ENCODE assay signal across 14 mouse cellular contexts in the genomic region with DNA sequence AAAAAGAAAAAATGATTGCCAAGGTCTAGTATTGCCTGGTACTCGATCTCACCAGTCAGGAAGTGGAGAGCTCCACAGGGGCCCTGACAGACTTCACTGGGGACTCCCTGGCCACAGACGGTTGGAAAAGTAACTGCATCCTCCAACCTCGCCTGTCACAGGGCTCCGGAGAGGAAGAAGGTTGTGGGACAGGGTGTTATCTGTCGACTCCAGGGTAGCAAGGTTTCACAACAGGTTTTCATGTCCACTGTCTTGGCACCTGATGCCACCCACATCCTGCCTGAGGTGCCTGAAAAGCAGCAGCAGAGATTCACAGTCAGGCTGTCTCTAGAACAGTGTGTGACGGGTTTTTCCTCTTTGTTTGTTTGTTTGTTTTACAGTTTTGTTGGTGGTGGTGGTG. TPM values are rescaled to one million over a fixed set of nuclear protein-coding genes. Genes with fewer than 3 reads are reported as not detected.
DNase-seq lines count a peak whose midpoint lies in the region; ATAC-seq and TF ChIP-seq lines count a peak whose summit lies in the region.
"Had no signal": no experiment of that assay in that cellular context is flagged by ENCODE, and none has a peak within 500 bp of the region (broad histone marks: within the 10 kb centered on the region; RNA-seq: fewer than 3 reads in every experiment).

No protein-coding gene starts in this region.

- no peak overlapping the region for H3K4me2 ChIP-seq in embryonic facial prominence, embryonic 14.5 days (ENCODE audit: low read depth, low read length)
- H3K4me2 ChIP-seq in liver, postnatal 0 days (ENCODE audit: low read depth, low read length) = peak overlapping the region; percentile 43; the same call in 1 of the 2 replicates
- H3K4me2 ChIP-seq: limb, embryonic 15.5 days; midbrain, embryonic 11.5 days; neural tube, embryonic 13.5 days had no signal

- DNase-seq in embryonic facial prominence, embryonic 14.5 days (ENCODE audit: low spot score) = no peak
- DNase-seq in embryonic facial prominence, embryonic 10.5 days (ENCODE audit: low spot score) = no peak
- peak; percentile 58 for DNase-seq in thymus, adult 2 months
- no peak for DNase-seq in thymus, postnatal 10 days (ENCODE audit: low spot score in 2 of 2)
- DNase-seq in liver, postnatal 0 days = peak; percentile 34
- peak; percentile 56 for DNase-seq in thymus, postnatal 4 days
- DNase-seq in left cerebral cortex, adult 18-20 months (ENCODE audit: low spot score in 2 of 2) = no peak
- DNase-seq: cerebellum, postnatal 36 days had no signal

- H3K27ac ChIP-seq in embryonic facial prominence, embryonic 14.5 days (replicated peaks; ENCODE audit: low read depth, low read length) = no peak overlapping the region
- no peak overlapping the region for H3K27ac ChIP-seq in embryonic facial prominence, embryonic 10.5 days (replicated peaks)
- no peak overlapping the region for H3K27ac ChIP-seq in thymus, adult 2 months (ENCODE audit: control insufficient read depth, insufficient read depth, low read length)
- H3K27ac ChIP-seq in liver, postnatal 0 days (ENCODE audit: low read depth) = no peak overlapping the region
- H3K27ac ChIP-seq: hindbrain, postnatal 0 days; limb, embryonic 15.5 days; neural tube, embryonic 13.5 days had no signal

- TF ChIP-seq CTCF in thymus, adult 2 months (IDR thresholded peaks at IDR 0.05; ENCODE audit: borderline replicate concordance, control insufficient read depth, extremely low read depth, insufficient read depth, low read length, poor library complexity) = no peak
- no peak for TF ChIP-seq CTCF in liver, postnatal 0 days (IDR thresholded peaks at IDR 0.05; ENCODE audit: low read depth)

- peaks cover 16% of the 10 kb centered on the region for H3K4me1 ChIP-seq in embryonic facial prominence, embryonic 14.5 days (ENCODE audit: control insufficient read depth, insufficient read depth, low read length)
- peaks cover 38% of the 10 kb centered on the region for H3K4me1 ChIP-seq in embryonic facial prominence, embryonic 10.5 days
- H3K4me1 ChIP-seq in thymus, adult 2 months (replicated peaks; ENCODE audit: control insufficient read depth, insufficient read depth, low read length) = peaks cover 32% of the 10 kb centered on the region
- H3K4me1 ChIP-seq in liver, postnatal 0 days (ENCODE audit: insufficient read depth) = peaks cover 42% of the 10 kb centered on the region

- peaks cover 10% of the 10 kb centered on the region; the same call in 1 of the 2 replicates for H3K27me3 ChIP-seq in embryonic facial prominence, embryonic 14.5 days (replicated peaks; ENCODE audit: control insufficient read depth, insufficient read depth, low read length)
- H3K27me3 ChIP-seq in embryonic facial prominence, embryonic 10.5 days (replicated peaks; ENCODE audit: low read depth, poor library complexity, severe bottlenecking) = peaks cover 43% of the 10 kb centered on the region
- H3K27me3 ChIP-seq in thymus, adult 2 months (ENCODE audit: control insufficient read depth, insufficient read depth, low read length) = no peaks in the 10 kb centered on the region
- H3K27me3 ChIP-seq in liver, postnatal 0 days (ENCODE audit: insufficient read depth, low read length) = no peaks in the 10 kb centered on the region

- H3K4me3 ChIP-seq in embryonic facial prominence, embryonic 14.5 days (ENCODE audit: low read depth, low read length) = no peak overlapping the region
- H3K4me3 ChIP-seq in embryonic facial prominence, embryonic 10.5 days = no peak overlapping the region
- H3K4me3 ChIP-seq in thymus, adult 2 months (ENCODE audit: control insufficient read depth, insufficient read depth, low read length) = no peak overlapping the region
- no peak overlapping the region for H3K4me3 ChIP-seq in liver, postnatal 0 days (ENCODE audit: low read depth, low read length)
- H3K4me3 ChIP-seq: limb, embryonic 15.5 days; neural tube, embryonic 13.5 days had no signal

- 0 out of 2 replicates have a peak overlapping the region, but pooled peaks have one; percentile 22 for H3K9ac ChIP-seq in embryonic facial prominence, embryonic 14.5 days (ENCODE audit: low read depth, low read length)
- H3K9ac ChIP-seq in liver, postnatal 0 days (replicated peaks) = no peak overlapping the region
- H3K9ac ChIP-seq: limb, embryonic 15.5 days; neural tube, embryonic 13.5 days had no signal

- TF ChIP-seq EP300 in liver, postnatal 0 days (IDR thresholded peaks at IDR 0.05; ENCODE audit: low read depth) = no peak

- H3K9me3 ChIP-seq in embryonic facial prominence, embryonic 14.5 days (ENCODE audit: control insufficient read depth, low read length) = no peaks in the 10 kb centered on the region
- H3K9me3 ChIP-seq in embryonic facial prominence, embryonic 10.5 days = no peaks in the 10 kb centered on the region
- no peaks in the 10 kb centered on the region for H3K9me3 ChIP-seq in liver, postnatal 0 days (ENCODE audit: low read length)
- H3K9me3 ChIP-seq: limb, embryonic 15.5 days; neural tube, embryonic 13.5 days had no signal

- peaks cover 33% of the 10 kb centered on the region for H3K36me3 ChIP-seq in embryonic facial prominence, embryonic 14.5 days (ENCODE audit: control insufficient read depth, insufficient read depth, low read length)
- peaks cover 36% of the 10 kb centered on the region for H3K36me3 ChIP-seq in embryonic facial prominence, embryonic 10.5 days (replicated peaks)
- peaks cover 19% of the 10 kb centered on the region for H3K36me3 ChIP-seq in thymus, adult 2 months (ENCODE audit: control insufficient read depth, insufficient read depth, low read length)
- peaks cover 28% of the 10 kb centered on the region for H3K36me3 ChIP-seq in liver, postnatal 0 days (replicated peaks; ENCODE audit: insufficient read depth, low read length)

- no peak for ATAC-seq in embryonic facial prominence, embryonic 14.5 days (ENCODE audit: low read depth)
- peak; percentile 1 for ATAC-seq in liver, postnatal 0 days
- ATAC-seq in monocyte, adult 5-6 weeks (replicated peaks; ENCODE audit: insufficient number of reproducible peaks, low FRiP score, low TSS enrichment, poor library complexity, severe bottlenecking) = no peak; the same call in 1 of the 2 replicates
- ATAC-seq: hindbrain, postnatal 0 days had no signal

- WGBS in embryonic facial prominence, embryonic 14.5 days = 46% methylated on average over 6 of the region's 6 CpGs
- WGBS in embryonic facial prominence, embryonic 10.5 days = 47% methylated on average over 6 of the region's 6 CpGs
- WGBS in thymus, adult 2 months = 1% methylated on average over 6 of the region's 6 CpGs
- 10% methylated on average over 6 of the region's 6 CpGs for WGBS in liver, postnatal 0 days (ENCODE audit: insufficient replicate concordance)

- no peak for TF ChIP-seq POLR2A in thymus, adult 2 months (IDR thresholded peaks at IDR 0.05; ENCODE audit: control insufficient read depth, extremely low read depth, insufficient read depth, low read length, poor library complexity)

RNA-seq across cellular contexts. Expression of gene Rbm38, which starts 2.4 kb away (rescaled TPM):
- 40.4 and 48.1 TPM in 2 replicates for polyA plus RNA-seq in embryonic facial prominence, embryonic 14.5 days (2014; fragmentation: Nextera tagmentation; extraction: Ambion mirVana)
- polyA plus RNA-seq in embryonic facial prominence, embryonic 10.5 days (2016; fragmentation: Nextera tagmentation; extraction: Ambion mirVana) = 85.7 and 95.6 TPM in 2 replicates
- polyA plus RNA-seq in thymus, adult 2 months (2012; rRNA removed) = 1,267 and 1,290 TPM in 2 replicates
- 124 and 126 TPM in 2 replicates for polyA plus RNA-seq in liver, postnatal 0 days (2015; fragmentation: Nextera tagmentation; extraction: Ambion mirVana)
- total RNA-seq in left cerebral cortex, adult 18-20 months (2021) = 1 to 10 TPM; 3.4 to 3.9 TPM
- total RNA-seq in monocyte, adult 5-6 weeks (2017) = 37.6 to 41.8 TPM (median 37.7 TPM) in 3 replicates

RNA-seq across cellular contexts. Expression of gene Rae1, which starts 18.0 kb away (rescaled TPM):
- polyA plus RNA-seq in embryonic facial prominence, embryonic 14.5 days (2014; fragmentation: Nextera tagmentation; extraction: Ambion mirVana) = 110 and 120 TPM in 2 replicates
- polyA plus RNA-seq in embryonic facial prominence, embryonic 10.5 days (2016; fragmentation: Nextera tagmentation; extraction: Ambion mirVana) = 176 and 179 TPM in 2 replicates
- 111 and 122 TPM in 2 replicates for polyA plus RNA-seq in thymus, adult 2 months (2012; rRNA removed)
- 40.0 and 41.5 TPM in 2 replicates for polyA plus RNA-seq in liver, postnatal 0 days (2015; fragmentation: Nextera tagmentation; extraction: Ambion mirVana)
- 10 to 100 TPM; 55.2 to 61.0 TPM for total RNA-seq in left cerebral cortex, adult 18-20 months (2021)
- 40.0 to 48.7 TPM (median 46.6 TPM) in 3 replicates for total RNA-seq in monocyte, adult 5-6 weeks (2017)

RNA-seq across cellular contexts. Expression of gene Spo11, which starts 40.4 kb away (rescaled TPM):
- 1.8 and 3.1 TPM in 2 replicates for polyA plus RNA-seq in embryonic facial prominence, embryonic 14.5 days (2014; fragmentation: Nextera tagmentation; extraction: Ambion mirVana)
- 0.26 and 0.46 TPM in 2 replicates for polyA plus RNA-seq in embryonic facial prominence, embryonic 10.5 days (2016; fragmentation: Nextera tagmentation; extraction: Ambion mirVana)
- 101 and 126 TPM in 2 replicates for polyA plus RNA-seq in thymus, adult 2 months (2012; rRNA removed)
- polyA plus RNA-seq in liver, postnatal 0 days (2015; fragmentation: Nextera tagmentation; extraction: Ambion mirVana) = 0.07 and 0.09 TPM in 2 replicates
- under 1 TPM; 0.23 to 0.28 TPM for total RNA-seq in left cerebral cortex, adult 18-20 months (2021)
- total RNA-seq in monocyte, adult 5-6 weeks (2017) = 2.6 to 8.5 TPM (median 7.4 TPM) in 3 replicates
- total RNA-seq: gastrocnemius, adult 18-20 months had no signal

Comparison
In these comparisons a context has a peak if more than half of its experiments do, and no peak if none do; other contexts are left out.
1. DNase-seq: peak in thymus, adult 2 months (single experiment), liver, postnatal 0 days (single experiment) and thymus, postnatal 4 days (single experiment); none in embryonic facial prominence, embryonic 14.5 days (single experiment), embryonic facial prominence, embryonic 10.5 days (single experiment), thymus, postnatal 10 days (0 of 2) and left cerebral cortex, adult 18-20 months (0 of 2).
2. RNA of gene Spo11, which starts 40.4 kb away (polyA plus RNA-seq): 101 to 126 TPM in thymus, adult 2 months; 1.8 to 3.1 TPM in embryonic facial prominence, embryonic 14.5 days, 0.26 to 0.46 TPM in embryonic facial prominence, embryonic 10.5 days and 0.07 to 0.09 TPM in liver, postnatal 0 days; every median in the first group is over 10 times any median in the second.